Mouse (Mus musculus) cerebellum, postnatal 10 days (tissue): ENCODE data around the gene Pik3c2b.
"Not testable (repeated sequence)": the region's sequence is repeated elsewhere in the genome, so short reads cannot be mapped to it uniquely, and the experiment has no call there.

Experiments used
- DNase-seq, 2 experiments: peaks; one replicate each; pipeline ENCODE4 v3.0.0; 2021; ENCODE audit warnings: mixed read lengths in 2 of 2

The Pik3c2b gene

GRCm38 (mm10) chr1:133045011-133045860 lies at the start of gene Pik3c2b:
TSS of gene Pik3c2b (plus strand) at chr1:133045667.
- no peak for DNase-seq

GRCm38 (mm10) chr1:133000347-133000746 lies 45.1 kb upstream of the Pik3c2b start:
- DNase-seq, result no peak

GRCm38 (mm10) chr1:133006571-133006970 lies 38.9 kb upstream of the Pik3c2b start:
- no peak for DNase-seq

- no peak for DNase-seq
Observed at GRCm38 (mm10) chr1:133011955-133012841, 33.3 kb upstream of the Pik3c2b start.

GRCm38 (mm10) chr1:133013331-133013730 lies 32.1 kb upstream of the Pik3c2b start:
- peak in 1 of 2 experiments; percentile 19 for DNase-seq

- DNase-seq, result no peak
Observed at GRCm38 (mm10) chr1:133014196-133014595, 31.3 kb upstream of the Pik3c2b start.

- no peak for DNase-seq
Observed at GRCm38 (mm10) chr1:133016775-133017428, 28.6 kb upstream of the Pik3c2b start.

- DNase-seq, result no peak
Observed at GRCm38 (mm10) chr1:133018580-133018979, 26.9 kb upstream of the Pik3c2b start.

- no peak for DNase-seq
Observed at GRCm38 (mm10) chr1:133019312-133019711, 26.2 kb upstream of the Pik3c2b start.

- no peak for DNase-seq
Observed at GRCm38 (mm10) chr1:133020137-133020894, 25.2 kb upstream of the Pik3c2b start.

GRCm38 (mm10) chr1:133021391-133021790 lies 24.1 kb upstream of the Pik3c2b start:
- no peak for DNase-seq

GRCm38 (mm10) chr1:133021971-133022370 lies 23.5 kb upstream of the Pik3c2b start:
- not testable (repeated sequence) for DNase-seq

GRCm38 (mm10) chr1:133023723-133024122 lies 21.7 kb upstream of the Pik3c2b start:
- not testable (repeated sequence) for DNase-seq

GRCm38 (mm10) chr1:133024426-133024825 lies 21.0 kb upstream of the Pik3c2b start:
- no peak for DNase-seq

GRCm38 (mm10) chr1:133025051-133025795 lies 20.2 kb upstream of the Pik3c2b start:
- DNase-seq, result peak; percentile 89 to 93

GRCm38 (mm10) chr1:133025796-133026190 lies 19.7 kb upstream of the Pik3c2b start:
- not testable (repeated sequence) for DNase-seq

GRCm38 (mm10) chr1:133027126-133027525 lies 18.3 kb upstream of the Pik3c2b start:
- DNase-seq, result no peak

GRCm38 (mm10) chr1:133027980-133028379 lies 17.5 kb upstream of the Pik3c2b start:
- DNase-seq, result no peak

- no peak for DNase-seq
Observed at GRCm38 (mm10) chr1:133029744-133030143, 15.7 kb upstream of the Pik3c2b start.

GRCm38 (mm10) chr1:133030461-133030860 lies 15.0 kb upstream of the Pik3c2b start, which contains the start of gene Mdm4:
TSS of gene Mdm4 (minus strand) at chr1:133030561.
- DNase-seq, result no peak

- no peak for DNase-seq
Observed at GRCm38 (mm10) chr1:133032981-133033315, 12.5 kb upstream of the Pik3c2b start.
